Mouse (Mus musculus) intestine, embryonic 16.5 days (tissue): ENCODE data around the gene Insm1. TPM values are rescaled to one million over a fixed set of nuclear protein-coding genes. Genes with fewer than 3 reads are reported as not detected.

ENCODE experiments used
- ATAC-seq: fragments of 200-750 bp; cut with Nextera tagmentation; 2 replicates; pipeline ENCODE4 v1.8.0; 2017; ENCODE audit warnings: moderate TSS enrichment, moderate library complexity
- H3K27ac ChIP-seq: fragments of 300-500 bp; sonication (generic); 2 replicates; pipeline ENCODE4 v1.5.1; 2014; ENCODE audit warnings: mild to moderate bottlenecking, low read length
- H3K27me3 ChIP-seq: fragments of 300-500 bp; sonication (generic); replicated peaks from 2 replicates; pipeline ENCODE4 v1.6.1; 2014; ENCODE audit warnings: low read length, control low read depth, mixed read lengths; ENCODE audit not compliant: control insufficient read depth, insufficient read depth
- H3K36me3 ChIP-seq: fragments of 300-500 bp; sonication (generic); 2 replicates; pipeline ENCODE4 v1.6.1; 2014; ENCODE audit warnings: low read length, control low read depth; ENCODE audit not compliant: control insufficient read depth, insufficient read depth
- H3K4me1 ChIP-seq: fragments of 300-500 bp; sonication (generic); 2 replicates; pipeline ENCODE4 v1.6.1; 2014; ENCODE audit warnings: low read length, control low read depth, mixed read lengths; ENCODE audit not compliant: control insufficient read depth, insufficient read depth
- H3K4me2 ChIP-seq: fragments of 300-500 bp; sonication (generic); 2 replicates; pipeline ENCODE4 v1.6.1; 2014; ENCODE audit warnings: low read depth, low read length, control low read depth
- H3K4me3 ChIP-seq: fragments of 300-500 bp; sonication (generic); 2 replicates; pipeline ENCODE4 v1.5.1; 2014; ENCODE audit warnings: mild to moderate bottlenecking, low read length
- H3K9ac ChIP-seq: fragments of 300-500 bp; sonication (generic); 2 replicates; pipeline ENCODE4 v1.6.1; 2014; ENCODE audit warnings: low read depth, low read length
- H3K9me3 ChIP-seq: fragments of 300-500 bp; sonication (generic); 2 replicates; pipeline ENCODE4 v1.6.1; 2016; ENCODE audit warnings: low read length, control low read depth; ENCODE audit not compliant: control insufficient read depth
- WGBS: fragments of 180-500 bp; shearing (Covaris S2); extraction: QIAGEN DNeasy Blood & Tissue Kit; methylation state at CpG from one replicate; pipeline ENCODE4 v1.1.7; 2014; 5-methylcytosine and 5-hydroxymethylcytosine counted together
- polyA plus RNA-seq: library from polyadenylated mRNA; unstranded; fragments of >200 nt; fragmentation: Nextera tagmentation; extraction: Ambion mirVana; gene quantifications from 2 replicates; pipeline ENCODE4 v1.2.1, GENCODE M21; 2015

Gene Insm1
- polyA plus RNA-seq, 1 experiment from 2014 or later = 0.35 TPM

DNA sequence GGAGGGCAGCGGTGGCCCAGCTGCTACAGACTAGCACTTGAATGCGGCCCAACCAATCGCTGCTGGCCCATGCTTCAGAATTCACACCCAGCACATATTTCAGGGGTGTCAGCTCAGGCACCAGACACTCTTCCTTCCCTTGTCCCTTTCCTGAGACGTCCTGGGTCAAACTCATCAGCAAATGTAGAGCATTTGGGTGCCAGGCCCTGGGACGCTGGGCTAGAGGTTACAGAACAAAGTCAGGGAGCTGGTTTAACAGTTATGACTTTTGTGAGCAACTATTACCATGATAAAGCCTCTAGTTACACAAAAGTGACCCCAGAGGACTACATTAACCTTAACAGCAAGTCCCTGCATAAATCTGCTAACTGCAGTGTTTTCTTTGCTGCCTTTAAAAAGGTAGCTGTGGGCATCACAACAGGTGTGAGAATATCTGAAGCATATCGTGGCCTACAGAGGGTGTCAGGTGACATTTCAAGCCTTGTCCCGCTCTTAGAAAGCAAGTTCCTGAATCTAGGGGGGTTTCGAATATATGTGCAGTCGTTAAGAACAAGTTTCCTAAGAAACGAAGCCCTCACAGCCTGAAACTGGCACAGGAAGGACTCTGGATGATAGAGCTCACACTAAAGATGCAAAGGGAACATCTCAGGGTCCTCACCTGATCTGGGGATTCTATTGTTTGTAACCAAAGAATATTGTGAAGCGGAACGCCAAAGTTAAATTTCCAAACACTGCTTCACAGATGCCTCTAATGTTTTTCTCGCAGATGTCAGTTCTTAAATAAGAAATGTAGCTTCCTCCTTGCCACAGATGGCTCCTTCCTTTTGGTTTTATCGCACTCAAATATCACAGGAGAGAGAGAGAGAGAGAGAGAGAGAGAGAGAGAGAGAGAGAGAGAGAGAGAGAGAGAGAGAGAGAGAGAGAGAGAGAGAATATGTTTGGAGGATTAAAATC is 5.3 kb upstream of the Insm1 start:
- Histone ChIP-seq H3K4me1 (peaks cover 12% of the 10 kb centered on the region), H3K27me3 (peaks cover 47% of the 10 kb centered on the region), H3K4me2 (no peak overlapping the region), H3K27ac (no peak overlapping the region), H3K9me3 (no peaks in the 10 kb centered on the region), H3K4me3 (no peak overlapping the region), H3K9ac (no peak overlapping the region), H3K36me3 (no peaks in the 10 kb centered on the region)
- ATAC-seq = no peak
- WGBS = 21% methylated on average over 14 of the region's 14 CpGs

GRCm38 (mm10) chr2:146217227-146217980 is 4.3 kb upstream of the Insm1 start:
- Histone ChIP-seq H3K9me3 (no peaks in the 10 kb centered on the region), H3K27ac (no peak overlapping the region), H3K4me2 (no peak overlapping the region), H3K27me3 (peaks cover 57% of the 10 kb centered on the region), H3K4me3 (no peak overlapping the region), H3K9ac (no peak overlapping the region), H3K36me3 (no peaks in the 10 kb centered on the region), H3K4me1 (peaks cover 22% of the 10 kb centered on the region)
- no peak for ATAC-seq
- WGBS = 3% methylated on average over 16 of the region's 16 CpGs

GRCm38 (mm10) chr2:146218161-146218691 is 3.5 kb upstream of the Insm1 start:
- Histone ChIP-seq H3K9me3 (no peaks in the 10 kb centered on the region), H3K4me1 (peaks cover 29% of the 10 kb centered on the region), H3K27ac (no peak overlapping the region), H3K9ac (no peak overlapping the region), H3K4me3 (peak overlapping the region; percentile 35), H3K4me2 (peak overlapping the region; percentile 39; the same call in 1 of the 2 replicates), H3K36me3 (no peaks in the 10 kb centered on the region), H3K27me3 (peaks cover 63% of the 10 kb centered on the region)
- ATAC-seq = no peak
- WGBS = under 1% methylated on average over 40 of the region's 40 CpGs

DNA sequence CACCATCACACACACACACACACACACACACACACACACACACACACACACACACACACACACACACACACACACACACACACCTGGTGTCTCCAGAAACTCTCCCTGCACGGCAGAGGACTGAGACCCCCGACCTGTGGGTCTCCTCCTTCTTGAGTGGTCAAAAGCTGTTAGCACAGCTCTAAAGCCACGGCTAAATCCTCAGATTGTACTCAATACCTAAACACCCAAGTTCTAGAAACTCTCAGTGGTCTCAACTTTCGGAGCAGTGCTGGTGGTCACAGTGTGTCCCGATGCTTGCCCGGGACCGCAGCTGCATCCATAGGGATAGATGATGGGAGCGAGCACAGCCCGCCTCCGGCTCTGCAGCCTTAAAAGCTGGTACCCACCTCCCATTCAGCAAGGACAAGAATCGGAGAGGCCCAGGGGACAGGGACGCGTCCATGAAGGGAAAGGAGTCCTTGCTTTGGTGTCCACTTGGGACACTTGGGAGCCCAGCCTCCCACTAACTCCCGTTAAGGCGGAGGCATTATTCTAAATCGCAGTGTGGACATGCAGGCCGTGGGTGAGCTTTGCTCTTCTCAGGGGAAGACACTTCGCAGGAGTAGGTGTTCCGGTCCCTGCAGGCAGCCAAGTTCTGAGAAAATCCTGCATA is 2.7 kb upstream of the Insm1 start:
- H3K4me3 ChIP-seq = no peak overlapping the region
- H3K4me2 ChIP-seq = no peak overlapping the region
- no peak overlapping the region for H3K27ac ChIP-seq
- H3K4me1 ChIP-seq = peaks cover 31% of the 10 kb centered on the region
- H3K9me3 ChIP-seq = no peaks in the 10 kb centered on the region
- H3K27me3 ChIP-seq = peaks cover 70% of the 10 kb centered on the region
- no peak for ATAC-seq
- H3K9ac ChIP-seq = no peak overlapping the region
- 1% methylated on average over 19 of the region's 19 CpGs for WGBS
- no peaks in the 10 kb centered on the region for H3K36me3 ChIP-seq

- Histone ChIP-seq H3K4me1 (peaks cover 31% of the 10 kb centered on the region), H3K4me2 (no peak overlapping the region), H3K9me3 (no peaks in the 10 kb centered on the region), H3K4me3 (no peak overlapping the region), H3K9ac (no peak overlapping the region), H3K27me3 (peaks cover 73% of the 10 kb centered on the region), H3K27ac (no peak overlapping the region), H3K36me3 (no peaks in the 10 kb centered on the region)
- WGBS = 14% methylated on average over 11 of the region's 11 CpGs
- no peak for ATAC-seq
Observed at GRCm38 (mm10) chr2:146219791-146220190, 1.9 kb upstream of the Insm1 start.

GRCm38 (mm10) chr2:146220591-146221075 is 1.1 kb upstream of the Insm1 start:
- WGBS = 1% methylated on average over 24 of the region's 24 CpGs
- Histone ChIP-seq H3K9me3 (no peaks in the 10 kb centered on the region), H3K27ac (no peak overlapping the region), H3K4me1 (peaks cover 31% of the 10 kb centered on the region), H3K4me2 (peak overlapping the region; percentile 99; the same call in 1 of the 2 replicates), H3K36me3 (no peaks in the 10 kb centered on the region), H3K9ac (no peak overlapping the region), H3K4me3 (peak overlapping the region; percentile 53), H3K27me3 (peaks cover 80% of the 10 kb centered on the region)
- ATAC-seq = no peak

GRCm38 (mm10) chr2:146221929-146222278 is 183 bp downstream of the Insm1 start:
- Histone ChIP-seq H3K9me3 (no peaks in the 10 kb centered on the region), H3K4me1 (peaks cover 31% of the 10 kb centered on the region), H3K27me3 (peaks cover 82% of the 10 kb centered on the region), H3K27ac (no peak overlapping the region), H3K36me3 (no peaks in the 10 kb centered on the region), H3K9ac (peak overlapping the region; percentile 43), H3K4me2 (peak overlapping the region; percentile 99), H3K4me3 (peak overlapping the region; percentile 53)
- under 1% methylated on average over 43 of the region's 44 CpGs for WGBS
- ATAC-seq = peak; percentile 47

DNA sequence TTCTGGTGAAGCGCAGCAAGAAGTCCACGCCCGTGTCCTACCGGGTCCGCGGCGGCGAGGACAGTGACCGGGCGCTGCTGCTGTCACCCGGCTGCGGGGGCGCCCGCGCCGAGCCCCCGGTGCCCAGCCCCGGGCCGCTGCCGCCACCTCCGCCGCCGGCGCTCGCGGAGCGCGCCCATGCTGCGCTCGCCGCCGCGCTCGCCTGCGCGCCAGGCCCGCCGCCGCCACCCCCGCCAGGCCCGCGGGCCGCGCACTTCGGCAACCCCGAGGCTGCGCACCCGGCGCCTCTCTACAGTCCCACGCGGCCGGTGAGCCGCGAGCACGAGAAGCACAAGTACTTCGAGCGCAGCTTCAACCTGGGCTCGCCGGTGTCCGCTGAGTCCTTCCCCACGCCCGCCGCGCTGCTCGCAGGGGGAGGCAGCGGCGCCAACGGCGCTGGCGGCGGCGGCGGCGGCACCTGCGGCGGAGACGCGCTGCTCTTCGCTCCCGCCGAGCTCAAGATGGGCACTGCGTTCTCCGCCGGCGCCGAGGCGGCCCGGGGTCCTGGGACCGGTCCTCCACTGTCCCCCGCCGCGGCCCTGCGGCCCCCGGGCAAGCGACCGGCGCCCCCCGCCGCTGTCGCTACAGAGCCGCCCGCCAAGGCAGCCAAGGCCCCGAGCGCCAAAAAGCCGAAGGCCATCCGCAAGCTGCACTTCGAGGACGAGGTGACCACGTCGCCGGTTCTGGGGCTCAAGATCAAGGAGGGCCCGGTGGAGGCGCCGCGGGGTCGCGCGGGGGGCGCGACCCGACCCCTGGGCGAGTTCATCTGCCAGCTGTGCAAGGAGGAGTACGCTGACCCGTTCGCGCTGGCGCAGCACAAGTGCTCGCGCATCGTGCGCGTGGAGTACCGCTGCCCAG is 806 bp downstream of the Insm1 start:
- under 1% methylated on average over 97 of the region's 133 CpGs for WGBS
- Histone ChIP-seq H3K9me3 (no peaks in the 10 kb centered on the region), H3K4me2 (peak overlapping the region; percentile 99), H3K27me3 (peaks cover 83% of the 10 kb centered on the region), H3K9ac (peak overlapping the region; percentile 43), H3K4me1 (peaks cover 31% of the 10 kb centered on the region), H3K36me3 (no peaks in the 10 kb centered on the region), H3K27ac (peak overlapping the region; percentile 41; the same call in 1 of the 2 replicates), H3K4me3 (peak overlapping the region; percentile 53)
- ATAC-seq = peak; percentile 37
